Mouse (Mus musculus) stomach, postnatal 0 days (tissue): ENCODE data around the gene Pigf. TPM values are rescaled to one million over a fixed set of nuclear protein-coding genes. Genes with fewer than 3 reads are reported as not detected.

Experiments used
- ATAC-seq: fragments of 200-750 bp; cut with Nextera tagmentation; 2 replicates; pipeline ENCODE4 v1.8.0; 2017; ENCODE audit not compliant: low FRiP score, low TSS enrichment
- DNase-seq: peaks from one replicate; pipeline ENCODE4 v3.0.0-alpha.2; 2016; ENCODE audit warnings: low spot score
- H3K27ac ChIP-seq: fragments of 300-500 bp; sonication (generic); replicated peaks from 2 replicates; pipeline ENCODE4 v1.5.1; 2014; ENCODE audit warnings: mild to moderate bottlenecking, control low read depth
- H3K27me3 ChIP-seq: fragments of 300-500 bp; sonication (generic); 2 replicates; pipeline ENCODE4 v1.6.1; 2014; ENCODE audit warnings: low read length; ENCODE audit not compliant: control insufficient read depth, insufficient read depth
- H3K36me3 ChIP-seq: fragments of 300-500 bp; sonication (generic); 2 replicates; pipeline ENCODE4 v1.6.1; 2014; ENCODE audit warnings: low read length, mixed read lengths; ENCODE audit not compliant: control insufficient read depth, insufficient read depth
- H3K4me1 ChIP-seq: fragments of 300-500 bp; sonication (generic); replicated peaks from 2 replicates; pipeline ENCODE4 v1.6.1; 2014; ENCODE audit warnings: antibody characterized with exemption; ENCODE audit not compliant: control insufficient read depth, insufficient read depth
- H3K4me2 ChIP-seq: fragments of 300-500 bp; sonication (generic); replicated peaks from 2 replicates; pipeline ENCODE4 v1.6.1; 2014; ENCODE audit warnings: low read depth, mild to moderate bottlenecking, control low read depth, moderate library complexity
- H3K4me3 ChIP-seq: fragments of 300-500 bp; sonication (generic); 2 replicates; pipeline ENCODE4 v1.5.1; 2014; ENCODE audit warnings: low read depth, low read length, control low read depth
- H3K9ac ChIP-seq: fragments of 300-500 bp; sonication (generic); 2 replicates; pipeline ENCODE4 v1.6.1; 2014; ENCODE audit warnings: mild to moderate bottlenecking, low read length, control low read depth, mixed read lengths
- H3K9me3 ChIP-seq: fragments of 300-500 bp; sonication (generic); 2 replicates; pipeline ENCODE4 v1.6.1; 2016; ENCODE audit warnings: low read length; ENCODE audit not compliant: control insufficient read depth
- CTCF ChIP-seq: IDR thresholded peaks from 2 replicates; pipeline ENCODE4 v1.5.1; 2016; ENCODE audit warnings: antibody characterized with exemption, low read depth, mild to moderate bottlenecking, moderate library complexity
- EP300 ChIP-seq: optimal IDR thresholded peaks from 2 replicates; pipeline ENCODE3; 2016; ENCODE audit warnings: antibody characterized with exemption
- whole genome bisulfite sequencing: fragments of 180-500 bp; shearing (Covaris S2); extraction: QIAGEN DNeasy Blood & Tissue Kit; methylation state at CpG from one replicate; pipeline ENCODE4 v1.1.7; 2014; 5-methylcytosine and 5-hydroxymethylcytosine counted together
- polyA plus RNA-seq: library from polyadenylated mRNA; unstranded; fragments of >200 nt; fragmentation: Nextera tagmentation; extraction: Ambion mirVana; gene quantifications from 2 replicates; pipeline ENCODE4 v1.2.1, GENCODE M21; 2015

The Pigf gene
- polyA plus RNA-seq, 1 experiment from 2014 or later: 50.2 TPM

DNA sequence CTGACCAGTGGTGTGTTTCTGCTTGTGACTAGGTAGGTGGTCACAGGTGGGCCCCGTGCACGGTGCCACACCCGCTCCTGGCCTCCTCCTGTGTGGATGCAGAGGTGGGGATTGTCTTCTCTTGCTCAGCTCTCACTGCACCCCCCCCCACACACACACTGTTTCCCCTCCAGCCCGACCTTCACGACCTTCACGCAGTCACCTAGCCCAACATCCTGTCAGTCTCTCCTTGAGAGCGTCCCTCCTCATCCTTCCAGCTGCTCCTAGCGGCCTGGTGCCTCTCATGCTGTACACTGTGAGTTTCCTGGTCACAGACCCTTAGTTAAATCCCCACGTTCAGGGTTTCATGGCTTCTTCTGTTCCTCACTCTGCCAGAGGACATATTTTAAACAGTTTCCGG is 48.8 kb downstream of the Pigf start:
- TF ChIP-seq EP300 (no peak), CTCF (no peak)
- Histone ChIP-seq H3K27ac (no peak overlapping the region), H3K4me3 (no peak overlapping the region), H3K9ac (no peak overlapping the region), H3K36me3 (peaks cover 2% of the 10 kb centered on the region; the same call in 1 of the 2 replicates), H3K4me1 (no peaks in the 10 kb centered on the region), H3K27me3 (no peaks in the 10 kb centered on the region), H3K4me2 (no peak overlapping the region), H3K9me3 (no peaks in the 10 kb centered on the region)
- DNase-seq (no peak), ATAC-seq (no peak)
- WGBS: 66% methylated on average over 10 of the region's 10 CpGs

GRCm38 (mm10) chr17:86973097-86973496 is 52.1 kb downstream of the Pigf start:
- 93% methylated on average over 2 of the region's 2 CpGs for WGBS
- Histone ChIP-seq H3K4me2 (no peak overlapping the region), H3K27ac (no peak overlapping the region), H3K9me3 (no peaks in the 10 kb centered on the region), H3K36me3 (peaks cover 5% of the 10 kb centered on the region; the same call in 1 of the 2 replicates), H3K9ac (no peak overlapping the region), H3K4me3 (no peak overlapping the region), H3K4me1 (no peaks in the 10 kb centered on the region), H3K27me3 (no peaks in the 10 kb centered on the region)
- DNase-seq: no peak
- TF ChIP-seq CTCF (no peak), EP300 (no peak)
- no peak for ATAC-seq

GRCm38 (mm10) chr17:86971860-86972259 is 53.3 kb downstream of the Pigf start:
- Histone ChIP-seq H3K27me3 (no peaks in the 10 kb centered on the region), H3K36me3 (peaks cover 3% of the 10 kb centered on the region; the same call in 1 of the 2 replicates), H3K4me3 (no peak overlapping the region), H3K9ac (no peak overlapping the region), H3K27ac (no peak overlapping the region), H3K4me1 (0 out of 2 replicates have a peak, but pooled peaks cover 3% of the 10 kb centered on the region), H3K9me3 (no peaks in the 10 kb centered on the region), H3K4me2 (no peak overlapping the region)
- DNase-seq (no peak), ATAC-seq (no peak)
- 90% methylated on average over 7 of the region's 7 CpGs for WGBS
- TF ChIP-seq EP300: no peak
- no peak for TF ChIP-seq CTCF

DNA sequence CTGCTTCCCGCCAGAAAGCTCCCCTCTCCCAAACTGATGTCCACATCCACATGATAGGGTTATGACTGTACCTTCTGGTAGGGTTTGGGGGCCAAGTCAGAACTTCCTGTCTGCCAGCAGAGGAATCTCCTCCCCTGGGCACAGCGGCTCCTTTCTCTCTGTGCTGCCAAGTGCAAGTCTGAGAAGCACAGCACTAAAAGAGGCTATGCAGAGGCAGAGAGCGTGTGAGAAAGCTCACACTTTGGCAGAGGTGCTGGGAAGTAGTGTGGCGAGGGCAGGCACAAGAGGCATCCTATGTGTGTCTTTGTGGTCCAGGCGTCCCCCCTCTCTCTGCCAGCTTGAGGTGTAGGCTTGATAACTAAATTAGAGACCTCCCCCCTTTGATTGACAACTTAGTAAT is 54.2 kb downstream of the Pigf start:
- Histone ChIP-seq H3K27ac (no peak overlapping the region), H3K4me3 (no peak overlapping the region), H3K9ac (no peak overlapping the region), H3K4me2 (no peak overlapping the region), H3K36me3 (peaks cover 3% of the 10 kb centered on the region; the same call in 1 of the 2 replicates), H3K4me1 (0 out of 2 replicates have a peak, but pooled peaks cover 3% of the 10 kb centered on the region), H3K9me3 (no peaks in the 10 kb centered on the region), H3K27me3 (no peaks in the 10 kb centered on the region)
- ATAC-seq: no peak
- no peak for TF ChIP-seq EP300
- no peak for DNase-seq
- WGBS: 75% methylated on average over 5 of the region's 5 CpGs

DNA sequence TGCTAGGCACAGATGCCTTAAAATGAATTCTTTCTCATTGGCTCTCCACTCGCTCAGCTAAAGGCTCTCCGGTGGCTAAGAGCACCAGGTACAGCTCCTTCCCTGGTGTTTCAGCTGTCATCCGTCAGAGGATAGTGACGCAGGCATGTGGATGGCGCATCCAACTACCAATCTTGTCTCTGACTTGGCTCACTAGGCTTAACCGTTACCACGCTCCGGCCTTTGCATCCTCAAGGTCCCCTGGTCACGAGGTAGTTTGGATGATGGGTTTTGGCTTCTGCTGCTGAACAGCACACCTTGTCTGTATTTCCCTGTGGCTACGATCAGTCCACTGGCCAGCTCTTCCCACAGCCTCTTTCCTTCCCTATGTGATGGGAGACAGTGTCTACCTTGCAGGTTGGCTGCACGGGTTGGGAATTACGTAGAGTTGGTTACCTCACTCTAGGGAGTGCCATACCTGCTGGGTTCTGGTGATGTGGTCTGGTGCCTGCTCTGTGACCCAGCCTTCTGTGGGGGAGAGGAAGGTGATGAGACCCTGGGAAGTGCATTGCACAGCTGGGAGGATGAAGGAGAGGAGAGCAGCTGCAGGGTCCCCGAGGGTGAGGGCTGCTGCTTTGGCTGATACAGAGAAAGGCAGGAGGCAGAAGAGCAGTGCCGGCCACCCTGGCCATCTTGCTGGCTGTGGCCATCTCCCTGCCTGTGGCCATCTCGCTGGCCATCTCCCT is 55.0 kb downstream of the Pigf start:
- H3K4me2 ChIP-seq: no peak overlapping the region
- 0 out of 2 replicates have a peak, but pooled peaks cover 3% of the 10 kb centered on the region for H3K4me1 ChIP-seq
- DNase-seq (no peak), ATAC-seq (no peak)
- 90% methylated on average over 15 of the region's 15 CpGs for WGBS
- H3K4me3 ChIP-seq: no peak overlapping the region
- TF ChIP-seq CTCF (no peak), EP300 (no peak)
- H3K27ac ChIP-seq: no peak overlapping the region
- H3K27me3 ChIP-seq: no peaks in the 10 kb centered on the region
- no peaks in the 10 kb centered on the region for H3K9me3 ChIP-seq
- peaks cover 3% of the 10 kb centered on the region; the same call in 1 of the 2 replicates for H3K36me3 ChIP-seq
- H3K9ac ChIP-seq: no peak overlapping the region

DNA sequence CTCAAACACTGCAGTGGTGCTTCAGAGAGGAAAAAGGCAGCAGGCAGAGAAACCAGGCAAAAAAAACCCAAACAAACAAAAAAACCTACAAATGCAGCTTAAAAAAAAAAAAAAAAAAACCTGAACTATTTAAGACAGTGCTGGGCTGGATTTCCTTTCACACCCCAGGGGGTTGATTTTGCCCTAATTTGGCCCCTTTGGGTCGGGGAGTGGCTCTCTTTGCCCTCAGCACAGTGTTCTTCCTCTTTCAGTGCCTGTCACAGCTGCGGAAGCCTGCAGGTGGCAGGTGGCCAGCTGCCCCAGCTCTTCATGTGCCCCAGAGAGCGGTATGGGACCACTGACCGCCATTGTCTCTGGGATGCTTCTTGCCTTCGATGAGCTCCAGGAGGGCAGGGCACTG is 55.6 kb downstream of the Pigf start:
- Histone ChIP-seq H3K4me2 (no peak overlapping the region), H3K9me3 (no peaks in the 10 kb centered on the region), H3K27ac (no peak overlapping the region), H3K4me3 (no peak overlapping the region), H3K9ac (no peak overlapping the region), H3K27me3 (no peaks in the 10 kb centered on the region), H3K36me3 (peaks cover 3% of the 10 kb centered on the region; the same call in 1 of the 2 replicates), H3K4me1 (0 out of 2 replicates have a peak, but pooled peaks cover 5% of the 10 kb centered on the region)
- DNase-seq (no peak), ATAC-seq (no peak)
- TF ChIP-seq CTCF: no peak
- no peak for TF ChIP-seq EP300
- WGBS: 64% methylated on average over 5 of the region's 5 CpGs
